ENCODE assay signal across 10 mouse cellular contexts in genomic region chr4:95108811-95109210, GRCm38 (mm10). TPM values are rescaled to one million over a fixed set of nuclear protein-coding genes. Genes with fewer than 3 reads are reported as not detected.
DNase-seq lines count a peak whose midpoint lies in the region; ATAC-seq and TF ChIP-seq lines count a peak whose summit lies in the region.
"Had no signal": no experiment of that assay in that cellular context is flagged by ENCODE, and none has a peak within 500 bp of the region (broad histone marks: within the 10 kb centered on the region; RNA-seq: fewer than 3 reads in every experiment).

No protein-coding gene starts in this region.

- H3K9me3 ChIP-seq in heart, postnatal 0 days (replicated peaks; ENCODE audit: control insufficient read depth, low read length): 0 out of 2 replicates have a peak, but pooled peaks cover 3% of the 10 kb centered on the region
- H3K9me3 ChIP-seq in liver, embryonic 11.5 days (ENCODE audit: control insufficient read depth, low read length): no peaks in the 10 kb centered on the region
- H3K9me3 ChIP-seq in embryonic facial prominence, embryonic 11.5 days (replicated peaks; ENCODE audit: control insufficient read depth, low read length): no peaks in the 10 kb centered on the region
- no peaks in the 10 kb centered on the region for H3K9me3 ChIP-seq in limb, embryonic 10.5 days (replicated peaks)
- H3K9me3 ChIP-seq: midbrain, embryonic 13.5 days had no signal

- H3K27me3 ChIP-seq in heart, postnatal 0 days (ENCODE audit: control insufficient read depth, insufficient read depth, low read length): no peaks in the 10 kb centered on the region
- no peaks in the 10 kb centered on the region for H3K27me3 ChIP-seq in liver, embryonic 11.5 days (replicated peaks; ENCODE audit: control insufficient read depth, insufficient read depth, low read length)
- H3K27me3 ChIP-seq in embryonic facial prominence, embryonic 11.5 days (ENCODE audit: control insufficient read depth, insufficient read depth, low read length): no peaks in the 10 kb centered on the region
- H3K27me3 ChIP-seq in limb, embryonic 10.5 days (ENCODE audit: low read depth, poor library complexity, severe bottlenecking): no peaks in the 10 kb centered on the region
- H3K27me3 ChIP-seq: midbrain, embryonic 13.5 days had no signal

- no peak overlapping the region for H3K4me2 ChIP-seq in heart, postnatal 0 days (ENCODE audit: low read depth, low read length)
- no peak overlapping the region for H3K4me2 ChIP-seq in liver, embryonic 11.5 days
- no peak overlapping the region for H3K4me2 ChIP-seq in embryonic facial prominence, embryonic 11.5 days (ENCODE audit: low read depth, low read length)
- H3K4me2 ChIP-seq: midbrain, embryonic 13.5 days had no signal

- 63% methylated on average over 6 of the region's 6 CpGs for WGBS in heart, postnatal 0 days
- WGBS in liver, embryonic 11.5 days: 81% methylated on average over 6 of the region's 6 CpGs
- WGBS in embryonic facial prominence, embryonic 11.5 days: 47% methylated on average over 6 of the region's 6 CpGs
- 73% methylated on average over 6 of the region's 6 CpGs for WGBS in limb, embryonic 10.5 days

- intact Hi-C loops in heart, postnatal 10 days (cut with DNase I): no loop called here

- no peaks in the 10 kb centered on the region for H3K4me1 ChIP-seq in heart, postnatal 0 days (ENCODE audit: control insufficient read depth, insufficient read depth)
- H3K4me1 ChIP-seq in liver, embryonic 11.5 days (replicated peaks; ENCODE audit: control insufficient read depth, insufficient read depth, low read length): peaks cover 4% of the 10 kb centered on the region
- H3K4me1 ChIP-seq in embryonic facial prominence, embryonic 11.5 days (ENCODE audit: control insufficient read depth, insufficient read depth, low read length): peaks cover 6% of the 10 kb centered on the region; the same call in 1 of the 2 replicates
- H3K4me1 ChIP-seq in limb, embryonic 10.5 days: peaks cover 40% of the 10 kb centered on the region

- no peak for ATAC-seq in heart, postnatal 0 days (ENCODE audit: insufficient read depth, low read depth)
- ATAC-seq in liver, embryonic 11.5 days (replicated peaks; ENCODE audit: low FRiP score): no peak
- ATAC-seq in embryonic facial prominence, embryonic 11.5 days (replicated peaks; ENCODE audit: insufficient number of reproducible peaks, low FRiP score, low TSS enrichment, low read depth): no peak
- ATAC-seq: midbrain, embryonic 13.5 days had no signal

- peak overlapping the region; percentile 30; the same call in 1 of the 2 replicates for H3K27ac ChIP-seq in heart, postnatal 0 days (ENCODE audit: low read depth)
- H3K27ac ChIP-seq in liver, embryonic 11.5 days (ENCODE audit: low read depth, low read length): no peak overlapping the region
- H3K27ac ChIP-seq in embryonic facial prominence, embryonic 11.5 days (replicated peaks; ENCODE audit: low read depth, low read length): no peak overlapping the region
- H3K27ac ChIP-seq in limb, embryonic 10.5 days: peak overlapping the region; percentile 66; the same call in 1 of the 2 replicates
- H3K27ac ChIP-seq: midbrain, embryonic 13.5 days had no signal

- DNase-seq in heart, postnatal 0 days (ENCODE audit: low spot score): no peak
- no peak for DNase-seq in heart, postnatal 10 days
- DNase-seq in liver, embryonic 11.5 days (ENCODE audit: low spot score): peak; percentile 29
- DNase-seq in liver: no peak
- DNase-seq in embryonic facial prominence, embryonic 11.5 days (ENCODE audit: low spot score): no peak
- DNase-seq in limb, embryonic 10.5 days (ENCODE audit: low spot score): no peak
- DNase-seq in embryo, embryonic 10 days (ENCODE audit: low spot score): no peak
- DNase-seq: cerebellum, adult 9-11 months; lung, postnatal 10 days had no signal

- no peak for TF ChIP-seq EP300 in heart, postnatal 0 days (IDR thresholded peaks at IDR 0.05; ENCODE audit: low read depth)

- H3K9ac ChIP-seq in heart, postnatal 0 days (replicated peaks; ENCODE audit: low read depth, low read length): no peak overlapping the region
- no peak overlapping the region for H3K9ac ChIP-seq in liver, embryonic 11.5 days (ENCODE audit: low read depth, low read length)
- peak overlapping the region; percentile 22; the same call in 1 of the 2 replicates for H3K9ac ChIP-seq in embryonic facial prominence, embryonic 11.5 days (replicated peaks; ENCODE audit: low read length)
- H3K9ac ChIP-seq: midbrain, embryonic 13.5 days had no signal

- no peak overlapping the region for H3K4me3 ChIP-seq in heart, postnatal 0 days (ENCODE audit: low read depth, low read length)
- no peak overlapping the region for H3K4me3 ChIP-seq in liver, embryonic 11.5 days (ENCODE audit: low read depth, low read length)
- no peak overlapping the region for H3K4me3 ChIP-seq in embryonic facial prominence, embryonic 11.5 days (ENCODE audit: low read depth, low read length)
- no peak overlapping the region for H3K4me3 ChIP-seq in limb, embryonic 10.5 days
- H3K4me3 ChIP-seq: midbrain, embryonic 13.5 days had no signal

- TF ChIP-seq CTCF in heart, postnatal 0 days (IDR thresholded peaks at IDR 0.05; ENCODE audit: low read depth): no peak

- H3K36me3 ChIP-seq in heart, postnatal 0 days (replicated peaks; ENCODE audit: control insufficient read depth, insufficient read depth, low read length): no peaks in the 10 kb centered on the region
- no peaks in the 10 kb centered on the region for H3K36me3 ChIP-seq in liver, embryonic 11.5 days (ENCODE audit: control insufficient read depth, insufficient read depth, low read length)
- no peaks in the 10 kb centered on the region for H3K36me3 ChIP-seq in embryonic facial prominence, embryonic 11.5 days (replicated peaks; ENCODE audit: control insufficient read depth, insufficient read depth, low read depth, low read length)
- no peaks in the 10 kb centered on the region for H3K36me3 ChIP-seq in limb, embryonic 10.5 days
- H3K36me3 ChIP-seq: midbrain, embryonic 13.5 days had no signal

RNA-seq across cellular contexts. Expression of gene Jun, which starts 56.8 kb away (rescaled TPM):
- total RNA-seq in heart, postnatal 0 days (2014; rRNA removed; ENCODE audit: low replicate concordance): 82.6 and 111 TPM in 2 replicates
- 49.5 and 74.1 TPM in 2 replicates for polyA plus RNA-seq in heart, postnatal 0 days (2015; fragmentation: Nextera tagmentation; extraction: Ambion mirVana)
- 10 to 100 TPM; 58.9 to 65.6 TPM for total RNA-seq in heart, postnatal 10 days (2021)
- 16.4 and 20.7 TPM in 2 replicates for polyA plus RNA-seq in liver, embryonic 11.5 days (2014; fragmentation: Nextera tagmentation; extraction: Ambion mirVana)
- polyA plus RNA-seq in embryonic facial prominence, embryonic 11.5 days (2014; fragmentation: Nextera tagmentation; extraction: Ambion mirVana): 32.9 and 35.4 TPM in 2 replicates
- polyA plus RNA-seq in limb, embryonic 10.5 days (2016; fragmentation: Nextera tagmentation; extraction: Ambion mirVana): 24.6 and 45.4 TPM in 2 replicates

Comparison
In these comparisons a context has a peak if more than half of its experiments do, and no peak if none do; other contexts are left out.
1. H3K27ac ChIP-seq: peak in heart, postnatal 0 days (single experiment) and limb, embryonic 10.5 days (single experiment); none in liver, embryonic 11.5 days (single experiment) and embryonic facial prominence, embryonic 11.5 days (single experiment).